Mouse (Mus musculus) testis, postnatal 10 days (tissue): ENCODE measurements around the gene 4930442H23Rik.
A peak's percentile ranks its signal among the peaks of the same experiment; 100 is the strongest.
"Not testable (repeated sequence)": the region's sequence is repeated elsewhere in the genome, so short reads cannot be mapped to it uniquely, and the experiment has no call there.

ENCODE experiments used
- DNase-seq: peaks from one replicate; pipeline ENCODE4 v3.0.0; 2021; ENCODE audit warnings: low spot score

The 4930442H23Rik gene

GRCm38 (mm10) chr10:81177491-81177925 is 6.1 kb downstream of the 4930442H23Rik start:
- DNase-seq: peak; percentile 78

GRCm38 (mm10) chr10:81176466-81177271 is 7.0 kb downstream of the 4930442H23Rik start, which contains the start of gene Eef2:
Gene Eef2, plus strand, starts transcription at chr10:81176631.
- peak; percentile 100 for DNase-seq

- DNase-seq: no peak
These were observed 7.6 kb downstream of the 4930442H23Rik start for GRCm38 (mm10) chr10:81175936-81176465.

DNA sequence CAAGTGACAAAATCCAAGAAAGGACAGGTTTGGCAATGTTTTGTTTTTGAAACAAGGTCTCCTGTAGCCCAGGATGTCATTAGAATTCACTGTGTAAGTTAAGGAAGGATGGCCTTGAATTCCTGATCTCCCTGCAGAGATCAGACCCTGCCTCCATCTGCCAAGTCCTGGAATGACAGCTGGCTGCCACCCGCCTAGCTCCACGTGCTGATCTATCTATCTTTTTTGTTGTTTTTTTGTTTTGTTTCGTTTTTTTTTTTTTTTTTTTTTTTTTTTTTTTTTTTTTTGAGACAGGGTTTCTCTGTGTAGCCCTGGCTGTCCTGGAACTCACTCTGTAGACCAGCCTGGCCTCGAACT is 8.3 kb downstream of the 4930442H23Rik start:
- not testable (repeated sequence) for DNase-seq

DNA sequence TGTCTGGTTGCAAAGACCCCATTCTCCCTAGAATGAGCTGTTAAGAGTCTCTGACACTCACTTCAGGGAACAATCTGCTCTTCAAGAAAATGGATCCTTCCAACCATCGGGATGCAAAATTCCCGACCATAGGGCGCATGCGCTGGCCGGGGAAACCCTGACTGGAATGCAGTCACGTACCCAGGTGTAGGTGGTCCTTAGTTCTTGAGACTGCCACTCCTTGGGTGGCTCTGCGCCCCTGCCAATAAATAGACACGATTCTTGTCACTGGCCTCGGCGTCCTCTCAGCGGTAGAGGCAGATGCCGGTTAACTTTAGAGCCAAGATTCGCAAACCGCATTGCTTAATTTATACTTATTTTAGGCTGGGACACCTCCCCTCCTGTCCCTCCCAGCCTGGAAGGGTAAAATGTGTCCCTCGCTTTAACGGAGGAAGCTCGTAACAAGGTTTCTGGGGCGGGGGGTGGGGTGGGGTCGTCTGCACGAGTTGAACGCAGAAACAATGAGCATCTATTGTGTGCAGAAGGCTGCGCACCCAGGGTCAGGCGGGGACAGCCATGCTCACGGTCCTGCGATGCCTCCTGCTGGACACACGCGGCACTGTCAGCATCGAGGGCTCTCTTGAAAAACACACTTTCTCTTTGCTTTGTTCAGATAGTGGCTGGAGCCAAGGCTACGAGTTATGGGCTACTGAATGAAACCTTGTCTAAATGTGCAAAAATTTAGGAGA is 8.9 kb downstream of the 4930442H23Rik start:
- DNase-seq: peak; percentile 95

DNA sequence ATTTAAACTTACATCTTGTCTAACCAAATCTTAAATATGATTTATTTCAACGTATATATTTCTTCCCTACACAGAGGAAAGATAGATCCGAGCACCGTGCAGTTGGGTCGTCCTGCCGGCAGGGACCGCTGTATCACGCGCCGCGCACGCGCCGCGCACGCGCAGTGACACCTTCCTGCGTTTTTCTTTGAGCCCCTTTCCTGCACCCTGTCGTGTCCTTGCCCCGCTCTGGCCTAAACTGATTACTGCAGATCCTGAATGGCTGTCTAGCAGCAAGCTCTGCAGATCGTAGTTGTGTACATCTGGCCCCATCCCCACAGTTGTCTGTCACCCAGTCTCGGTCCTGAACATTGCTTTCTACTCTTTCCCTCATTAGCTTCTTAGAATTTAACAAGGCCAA is 10.5 kb downstream of the 4930442H23Rik start:
- DNase-seq: peak; percentile 88

- DNase-seq: not testable (repeated sequence)
These were observed 14.2 kb downstream of the 4930442H23Rik start for GRCm38 (mm10) chr10:81169411-81169900.

GRCm38 (mm10) chr10:81168521-81169244 is 15.0 kb downstream of the 4930442H23Rik start:
- peak; percentile 90 for DNase-seq

DNA sequence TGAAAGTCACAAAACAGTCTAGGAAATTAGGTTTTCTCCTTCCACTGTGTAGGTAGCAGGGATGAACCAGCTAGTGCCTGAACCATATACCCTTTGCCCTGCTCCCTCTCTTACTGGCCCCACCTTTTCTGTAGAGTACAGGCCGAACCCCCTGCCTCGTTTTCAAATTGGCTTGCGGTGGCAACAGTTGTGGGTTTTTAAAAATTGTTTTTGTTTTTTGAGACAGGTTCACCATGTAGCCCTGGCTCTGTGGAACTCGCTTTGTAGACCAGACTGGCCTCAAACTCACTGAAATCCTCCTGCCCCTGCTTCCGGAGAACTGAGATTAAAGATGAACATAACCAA is 15.6 kb downstream of the 4930442H23Rik start:
- no peak for DNase-seq

GRCm38 (mm10) chr10:81167200-81168086 is 16.2 kb downstream of the 4930442H23Rik start, which contains the start of gene Pias4:
Gene Pias4, minus strand, starts transcription at chr10:81167923.
- peak; percentile 100 for DNase-seq

GRCm38 (mm10) chr10:81165118-81165517 is 18.5 kb downstream of the 4930442H23Rik start:
- DNase-seq: no peak

GRCm38 (mm10) chr10:81162318-81162652 is 21.4 kb downstream of the 4930442H23Rik start:
- DNase-seq: no peak

DNA sequence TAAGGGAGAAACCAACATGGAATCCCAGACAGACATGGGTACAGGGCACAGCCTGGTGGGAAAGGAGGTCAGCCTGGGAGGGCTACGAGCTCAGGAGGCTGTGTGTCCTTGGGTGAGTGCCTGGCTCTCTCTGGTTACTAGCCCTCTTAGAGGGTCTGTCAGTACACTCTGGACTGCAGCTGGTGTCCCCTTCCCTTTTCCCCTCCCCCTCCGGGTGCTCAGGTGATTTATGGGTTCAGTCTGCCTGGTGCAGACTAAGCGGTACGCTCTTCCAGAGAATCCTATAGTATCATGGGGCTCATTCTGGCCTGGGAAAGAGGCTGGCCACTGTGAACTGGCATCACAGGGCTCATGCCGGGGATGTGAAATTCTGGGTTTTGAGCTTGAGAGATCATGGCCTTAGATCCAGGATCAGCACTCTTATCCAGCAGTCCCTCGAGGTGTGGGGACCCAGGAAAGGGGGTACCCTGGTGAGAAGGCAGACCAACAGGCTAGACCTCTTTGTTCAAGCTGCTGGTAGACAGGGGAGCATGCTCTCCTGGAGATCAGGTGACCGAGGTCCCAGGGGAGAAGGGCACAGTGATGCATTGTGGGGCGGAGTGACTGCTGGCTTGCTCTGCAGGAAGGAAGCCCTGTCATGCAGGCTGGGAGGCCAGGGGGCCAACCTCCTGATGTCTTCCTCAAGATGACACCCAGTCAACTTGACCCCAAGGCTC is 21.9 kb downstream of the 4930442H23Rik start:
- DNase-seq: no peak

DNA sequence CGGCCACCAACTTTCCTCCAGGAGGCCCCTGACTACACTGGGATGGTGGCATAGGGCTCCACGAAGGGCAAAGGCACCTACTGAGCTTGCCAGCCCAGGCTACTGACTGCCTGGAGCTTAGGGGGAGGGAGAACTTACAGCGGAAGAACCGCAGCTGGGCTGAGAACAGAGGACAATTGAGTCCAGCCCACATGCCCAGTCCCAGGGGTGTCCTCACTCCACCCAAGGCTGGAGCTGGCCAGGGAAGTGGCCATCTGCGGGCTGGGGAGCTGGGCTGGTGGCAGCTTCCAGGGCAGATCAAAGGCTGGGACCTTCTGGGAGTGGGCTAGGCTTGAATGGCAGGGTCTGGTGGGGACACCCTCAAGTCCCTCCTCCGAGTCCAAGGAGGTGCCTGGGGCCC is 28.9 kb downstream of the 4930442H23Rik start:
- no peak for DNase-seq

- no peak for DNase-seq
These were observed 29.3 kb downstream of the 4930442H23Rik start for GRCm38 (mm10) chr10:81154313-81154712.

GRCm38 (mm10) chr10:81152609-81153008 is 31.0 kb downstream of the 4930442H23Rik start:
- DNase-seq: no peak

DNA sequence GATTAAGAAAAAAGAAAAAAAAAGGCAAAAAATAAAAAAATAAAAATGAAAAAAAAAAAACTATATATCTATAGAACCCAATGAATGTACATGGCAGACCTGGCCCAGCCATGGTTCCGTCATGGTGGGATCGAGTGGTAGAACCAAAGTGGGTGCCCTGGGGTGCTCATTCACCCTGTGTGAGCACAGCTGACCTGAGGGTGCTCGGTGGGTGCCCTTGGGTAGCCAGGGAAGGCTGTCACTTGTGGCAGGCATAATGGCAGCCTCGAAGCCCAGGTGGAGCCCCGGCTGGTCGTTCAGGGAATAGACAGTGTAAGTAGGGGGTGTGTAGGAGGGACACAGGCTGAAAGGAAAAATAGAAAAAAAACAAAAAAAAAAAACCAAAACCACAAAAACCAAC is 32.4 kb downstream of the 4930442H23Rik start:
- DNase-seq: no peak

- no peak for DNase-seq
These were observed 37.4 kb downstream of the 4930442H23Rik start for GRCm38 (mm10) chr10:81146296-81146695.

DNA sequence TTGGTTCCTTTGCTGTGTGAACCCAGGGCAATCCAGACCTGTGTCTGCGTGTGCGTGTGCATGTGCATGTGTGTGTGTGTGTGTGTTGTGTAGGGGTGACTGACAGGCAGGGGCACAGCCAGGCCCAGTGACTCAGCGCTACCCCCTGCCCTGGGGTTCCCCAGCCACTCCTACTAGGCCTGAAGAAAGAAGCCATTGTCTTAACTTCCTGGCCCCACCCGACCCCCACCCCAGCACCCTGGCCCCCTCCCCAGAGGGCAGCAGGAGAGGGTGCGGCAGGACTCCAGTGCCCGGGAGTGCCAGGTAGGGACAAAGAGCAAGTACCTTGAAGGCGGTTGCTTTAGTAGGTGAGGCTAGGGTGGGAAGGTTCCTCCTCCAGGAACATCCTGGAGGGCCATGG is 37.9 kb downstream of the 4930442H23Rik start:
- no peak for DNase-seq

GRCm38 (mm10) chr10:81145307-81145706 is 38.3 kb downstream of the 4930442H23Rik start:
- no peak for DNase-seq
